Mouse (Mus musculus) thymus, postnatal 0 days (tissue): ENCODE measurements around the gene Ptprn. TPM values are rescaled to one million over a fixed set of nuclear protein-coding genes. Genes with fewer than 3 reads are reported as not detected.

ENCODE experiments used
- DNase-seq: peaks from one replicate; pipeline ENCODE4 v3.0.0-alpha.2; 2015; ENCODE audit warnings: low spot score
- polyA plus RNA-seq: library from polyadenylated mRNA; unstranded; fragments of >200 nt; fragmentation: Nextera tagmentation; extraction: Ambion mirVana; gene quantifications from 2 replicates; pipeline ENCODE4 v1.2.1, GENCODE M21; 2015

Ptprn gene
- 0.98 and 1.1 TPM in 2 replicates for polyA plus RNA-seq

- no peak for DNase-seq
Measured at GRCm38 (mm10) chr1:75264091-75264880, at the start of gene Ptprn. Ptprn (minus strand) TSS chr1:75264502.

GRCm38 (mm10) chr1:75311694-75312093, 47.4 kb upstream of the Ptprn start:
- DNase-seq = no peak

- DNase-seq = no peak
Measured at GRCm38 (mm10) chr1:75304662-75305061, 40.4 kb upstream of the Ptprn start.

GRCm38 (mm10) chr1:75294294-75294693, 30.0 kb upstream of the Ptprn start:
- DNase-seq = no peak

GRCm38 (mm10) chr1:75293331-75293701, 29.0 kb upstream of the Ptprn start:
- DNase-seq = no peak

- DNase-seq = no peak
Measured at GRCm38 (mm10) chr1:75292476-75293330, 28.4 kb upstream of the Ptprn start.

GRCm38 (mm10) chr1:75291321-75291720, 27.0 kb upstream of the Ptprn start:
- DNase-seq = no peak

GRCm38 (mm10) chr1:75290582-75290981, 26.3 kb upstream of the Ptprn start:
- peak; percentile 28 for DNase-seq

- no peak for DNase-seq
Measured at GRCm38 (mm10) chr1:75289888-75290431, 25.7 kb upstream of the Ptprn start.

GRCm38 (mm10) chr1:75289376-75289775, 25.1 kb upstream of the Ptprn start:
- no peak for DNase-seq

GRCm38 (mm10) chr1:75284911-75285310, 20.6 kb upstream of the Ptprn start:
- no peak for DNase-seq

GRCm38 (mm10) chr1:75283017-75283416, 18.7 kb upstream of the Ptprn start:
- DNase-seq = no peak

- DNase-seq = no peak
Measured at GRCm38 (mm10) chr1:75278228-75278627, 13.9 kb upstream of the Ptprn start, which contains the start of gene Resp18. Resp18 (minus strand) TSS chr1:75278415.

- peak; percentile 35 for DNase-seq
Measured at GRCm38 (mm10) chr1:75277195-75278188, 13.2 kb upstream of the Ptprn start.

- DNase-seq = peak; percentile 62
Measured at GRCm38 (mm10) chr1:75262969-75263951, 1.0 kb downstream of the Ptprn start.

- DNase-seq = no peak
Measured at GRCm38 (mm10) chr1:75261278-75261677, 3.0 kb downstream of the Ptprn start.

- peak; percentile 62 for DNase-seq
Measured at GRCm38 (mm10) chr1:75255516-75256046, 8.7 kb downstream of the Ptprn start.

GRCm38 (mm10) chr1:75254625-75255013, 9.7 kb downstream of the Ptprn start:
- no peak for DNase-seq
